Mouse (Mus musculus) heart, postnatal 0 days (tissue): ENCODE results near the gene Itpr2.

ENCODE experiments used
- CTCF ChIP-seq: IDR thresholded peaks from 2 replicates; pipeline ENCODE4 v1.5.1; 2016; ENCODE audit warnings: antibody characterized with exemption, control low read depth, low read depth
- EP300 ChIP-seq: IDR thresholded peaks from 2 replicates; pipeline ENCODE4 v1.6.1; 2016; ENCODE audit warnings: antibody characterized with exemption, low read depth

DNA sequence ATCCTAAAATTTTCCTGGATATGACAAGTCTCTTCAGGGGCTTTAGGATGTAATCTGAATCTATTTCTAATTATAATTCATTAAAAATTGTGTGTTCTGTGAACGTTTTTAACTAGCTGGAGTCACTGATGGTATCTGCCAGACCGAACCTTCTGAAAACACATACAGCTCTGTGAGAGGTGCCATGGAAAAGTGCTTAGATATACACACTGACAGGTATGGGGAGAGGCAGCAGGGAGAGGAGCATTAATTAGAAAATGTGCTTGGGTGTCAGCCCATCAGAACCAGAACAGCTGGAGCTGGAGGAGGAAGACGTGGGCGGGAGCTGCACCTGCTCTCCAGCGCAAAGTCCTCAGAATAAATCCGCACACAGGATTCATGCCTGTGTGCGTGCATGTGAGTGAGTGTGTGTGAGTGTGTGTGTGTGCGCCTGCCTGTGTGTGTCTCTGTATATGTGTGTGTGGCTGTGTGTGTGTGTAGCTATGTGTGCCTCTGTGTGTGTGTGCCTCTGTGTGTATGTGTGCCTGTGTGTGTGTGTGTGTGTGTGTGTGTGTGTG lies 199.4 kb downstream of the Itpr2 start:
- TF ChIP-seq CTCF (no peak), EP300 (no peak)
